Mouse (Mus musculus) cerebellum, postnatal 36 days (tissue): Measurements from ENCODE around the gene Retreg3.

Experiments used
- DNase-seq, 2 experiments: peaks; one replicate each; pipeline ENCODE4 v3.0.0; 2021 to 2022; ENCODE audit warnings: mixed read lengths in 2 of 2

Gene Retreg3

GRCm38 (mm10) chr11:101146377-101146776 is 26.7 kb upstream of the Retreg3 start:
- peak in 1 of 2 experiments; percentile 51 for DNase-seq

GRCm38 (mm10) chr11:101143338-101144225 is 23.9 kb upstream of the Retreg3 start:
- peak in 1 of 2 experiments; percentile 47 for DNase-seq

GRCm38 (mm10) chr11:101142215-101142967 is 22.7 kb upstream of the Retreg3 start:
- no peak for DNase-seq

GRCm38 (mm10) chr11:101141088-101141487 is 21.4 kb upstream of the Retreg3 start:
- no peak for DNase-seq

- DNase-seq: peak in 1 of 2 experiments; percentile 17
These were observed 20.6 kb upstream of the Retreg3 start for GRCm38 (mm10) chr11:101140164-101140819.

GRCm38 (mm10) chr11:101138536-101139181 is 19.0 kb upstream of the Retreg3 start:
- DNase-seq: no peak

GRCm38 (mm10) chr11:101137000-101137399 is 17.3 kb upstream of the Retreg3 start:
- no peak for DNase-seq

- DNase-seq: peak in 1 of 2 experiments; percentile 35
These were observed 14.6 kb upstream of the Retreg3 start for GRCm38 (mm10) chr11:101134217-101134865.

GRCm38 (mm10) chr11:101133037-101133436 is 13.3 kb upstream of the Retreg3 start:
- DNase-seq: no peak

GRCm38 (mm10) chr11:101131701-101132100 is 12.0 kb upstream of the Retreg3 start:
- peak; percentile 39 to 47 for DNase-seq

GRCm38 (mm10) chr11:101131187-101131586 is 11.5 kb upstream of the Retreg3 start:
- DNase-seq: peak; percentile 60

GRCm38 (mm10) chr11:101130056-101130756 is 10.5 kb upstream of the Retreg3 start:
- peak; percentile 23 to 41 for DNase-seq

GRCm38 (mm10) chr11:101128996-101129577 is 9.4 kb upstream of the Retreg3 start:
- peak; percentile 78 to 79 for DNase-seq

GRCm38 (mm10) chr11:101127075-101127474 is 7.4 kb upstream of the Retreg3 start:
- DNase-seq: peak; percentile 32 to 46

- DNase-seq: peak in 1 of 2 experiments; percentile 15
These were observed 5.3 kb upstream of the Retreg3 start for GRCm38 (mm10) chr11:101125008-101125407.

GRCm38 (mm10) chr11:101124494-101124893 is 4.8 kb upstream of the Retreg3 start:
- peak in 1 of 2 experiments; percentile 23 for DNase-seq

- peak; percentile 29 to 36 for DNase-seq
These were observed 974 bp upstream of the Retreg3 start for GRCm38 (mm10) chr11:101120545-101121188.

- DNase-seq: peak in 1 of 2 experiments; percentile 21
These were observed 447 bp downstream of the Retreg3 start for GRCm38 (mm10) chr11:101119131-101119760.

GRCm38 (mm10) chr11:101118105-101118504 is 1.6 kb downstream of the Retreg3 start:
- no peak for DNase-seq

- no peak for DNase-seq
These were observed 4.1 kb downstream of the Retreg3 start for GRCm38 (mm10) chr11:101115564-101115963.
